Mouse (Mus musculus): ENCODE measurements around the gene Dzip1.

GRCm38 (mm10) chr14:118869712-118870111 is 55.5 kb downstream of the Dzip1 start:
- TF ChIP-seq CTCF (IDR thresholded peaks at IDR 0.05; ENCODE audit: borderline replicate concordance, extremely low read depth, insufficient read depth, insufficient read length) (no peak), POLR2A (IDR thresholded peaks at IDR 0.05; ENCODE audit: borderline replicate concordance, extremely low read depth, insufficient read depth, insufficient read length, poor library complexity, severe bottlenecking) (no peak)

Measured in brain, embryonic 14.5 days (tissue).